10 mouse cellular contexts compared by ENCODE assay signal in genomic region chr12:104029986-104030385, GRCm38 (mm10). TPM values are rescaled to one million over a fixed set of nuclear protein-coding genes. Genes with fewer than 3 reads are reported as not detected.
DNase-seq lines count a peak whose midpoint lies in the region; ATAC-seq and TF ChIP-seq lines count a peak whose summit lies in the region.
"Had no signal": no experiment of that assay in that cellular context is flagged by ENCODE, and none has a peak within 500 bp of the region (broad histone marks: within the 10 kb centered on the region; RNA-seq: fewer than 3 reads in every experiment).

No protein-coding gene starts in this region.

- H3K36me3 ChIP-seq in heart, embryonic 11.5 days (ENCODE audit: control insufficient read depth, insufficient read depth, low read length) = no peaks in the 10 kb centered on the region
- H3K36me3 ChIP-seq in C2C12 (ENCODE audit: control insufficient read depth, insufficient read depth) = no peaks in the 10 kb centered on the region
- H3K36me3 ChIP-seq: neural tube, embryonic 13.5 days had no signal

- intact Hi-C loops in left cerebral cortex, postnatal 10 days (cut with DNase I) = no loop called here

- no peak overlapping the region for H3K4me2 ChIP-seq in heart, embryonic 11.5 days
- H3K4me2 ChIP-seq: neural tube, embryonic 13.5 days had no signal

- no peak for ATAC-seq in heart, embryonic 11.5 days (replicated peaks; ENCODE audit: insufficient number of reproducible peaks, low FRiP score, low TSS enrichment)
- peak; percentile 81 for ATAC-seq in megakaryocyte progenitor cell, adult 5-6 weeks (replicated peaks; ENCODE audit: poor library complexity)

- H3K9ac ChIP-seq in heart, embryonic 11.5 days (ENCODE audit: low read depth, low read length) = no peak overlapping the region
- H3K9ac ChIP-seq: neural tube, embryonic 13.5 days had no signal

- H3K79me3 ChIP-seq in C2C12 (ENCODE audit: low read depth) = no peaks in the 10 kb centered on the region

- TF ChIP-seq CTCF in C2C12 (IDR thresholded peaks at IDR 0.05; ENCODE audit: control insufficient read depth, insufficient read depth, insufficient read length) = peak; percentile 43

- peaks cover 2% of the 10 kb centered on the region; the same call in 1 of the 2 replicates for H3K27me3 ChIP-seq in heart, embryonic 11.5 days (ENCODE audit: control insufficient read depth, insufficient read depth, low read length)
- H3K27me3 ChIP-seq in C2C12 (ENCODE audit: control insufficient read depth, insufficient read depth, insufficient read length) = no peaks in the 10 kb centered on the region
- H3K27me3 ChIP-seq: neural tube, embryonic 13.5 days had no signal

- no peak overlapping the region for H3K27ac ChIP-seq in heart, embryonic 11.5 days (ENCODE audit: low read depth, low read length)
- H3K27ac ChIP-seq: neural tube, embryonic 13.5 days had no signal

- no peaks in the 10 kb centered on the region for H3K4me1 ChIP-seq in heart, embryonic 11.5 days (ENCODE audit: control insufficient read depth, insufficient read depth, low read length)
- H3K4me1 ChIP-seq: neural tube, embryonic 13.5 days had no signal

- DNase-seq in heart, adult 18-20 months = peak; percentile 25 to 66
- peak; percentile 48 for DNase-seq in adrenal gland, postnatal 10 days
- DNase-seq in heart, postnatal 4 days = peak; percentile 64
- no peak for DNase-seq in spleen, adult 12 weeks (ENCODE audit: low spot score)
- DNase-seq in left cerebral cortex, postnatal 10 days (ENCODE audit: extremely low spot score in 1 of 2, low spot score in 2 of 2) = no peak

- no peak overlapping the region for H3ac ChIP-seq in C2C12 (ENCODE audit: control insufficient read depth, insufficient read length, low read depth)

- 33% methylated on average over 8 of the region's 8 CpGs for WGBS in heart, embryonic 11.5 days (ENCODE audit: insufficient replicate concordance)

- no peaks in the 10 kb centered on the region for H3K79me2 ChIP-seq in C2C12 (ENCODE audit: control insufficient read depth, insufficient read depth)

- H3K4me3 ChIP-seq in heart, embryonic 11.5 days (ENCODE audit: low read depth, low read length) = no peak overlapping the region
- H3K4me3 ChIP-seq in C2C12 (ENCODE audit: insufficient read depth, poor library complexity, severe bottlenecking) = no peak overlapping the region
- H3K4me3 ChIP-seq: neural tube, embryonic 13.5 days had no signal

- no peaks in the 10 kb centered on the region for H3K9me3 ChIP-seq in heart, embryonic 11.5 days (replicated peaks; ENCODE audit: control insufficient read depth, low read length)
- H3K9me3 ChIP-seq: neural tube, embryonic 13.5 days had no signal

TF ChIP-seq in C2C12, 6 proteins besides CTCF, POLR2A, EP300 and RAD21:
- TF ChIP-seq MAX (IDR thresholded peaks at IDR 0.05) (no peak), MYOG (IDR thresholded peaks at IDR 0.05; ENCODE audit: control insufficient read depth, extremely low read depth, insufficient read length) (no peak), FOSL1 (IDR thresholded peaks at IDR 0.05; ENCODE audit: insufficient read depth, low read length, poor library complexity, severe bottlenecking) (no peak), MYOD1 (IDR thresholded peaks at IDR 0.05; ENCODE audit: control insufficient read depth, insufficient read length, low read depth) (no peak)

RNA-seq across cellular contexts. Expression of gene Serpina12, which starts 14.3 kb away (rescaled TPM):
- under 1 TPM in 1 of 2 experiments, not detected in 1; 0.10 TPM for total RNA-seq in heart, adult 18-20 months (2021)
- 0.10 TPM in 1 of 2 replicates, not detected in the other for polyA plus RNA-seq in heart, embryonic 11.5 days (2014; fragmentation: Nextera tagmentation; extraction: Ambion mirVana)
- polyA plus RNA-seq in C2C12 (2012; fragmentation: generic; extraction: Trizol) = not detected
- total RNA-seq in adrenal gland, postnatal 10 days (2021) = under 1 TPM; 0.36 TPM
- not detected for total RNA-seq in heart, postnatal 4 days (2021)
- 0.24 TPM in 1 of 2 replicates, not detected in the other for total RNA-seq in megakaryocyte progenitor cell, adult 5-6 weeks (2015)
- 0.30 TPM in 1 of 2 replicates, not detected in the other for total RNA-seq in megakaryocyte progenitor cell, adult 5-6 weeks (2017)
- not detected for total RNA-seq in left cerebral cortex, postnatal 10 days (2021)
- total RNA-seq: layer of hippocampus, adult 18-20 months had no signal
- polyA plus RNA-seq: neural tube, embryonic 13.5 days had no signal

RNA-seq across cellular contexts. Expression of gene Serpina9, which starts 16.4 kb away (rescaled TPM):
- total RNA-seq in heart, adult 18-20 months (2021) = under 1 TPM in 1 of 2 experiments, not detected in 1; 0.10 TPM
- 0.04 and 0.21 TPM in 2 replicates for polyA plus RNA-seq in heart, embryonic 11.5 days (2014; fragmentation: Nextera tagmentation; extraction: Ambion mirVana)
- polyA plus RNA-seq in C2C12 (2012; fragmentation: generic; extraction: Trizol) = 0.01 TPM
- total RNA-seq in adrenal gland, postnatal 10 days (2021) = under 1 TPM in 1 of 2 experiments, not detected in 1; 0.12 TPM
- not detected for total RNA-seq in heart, postnatal 4 days (2021)
- total RNA-seq in megakaryocyte progenitor cell, adult 5-6 weeks (2015) = not detected in 2 replicates
- total RNA-seq in megakaryocyte progenitor cell, adult 5-6 weeks (2017) = not detected in 2 replicates
- total RNA-seq in left cerebral cortex, postnatal 10 days (2021) = 1 to 10 TPM in 1 of 2 experiments, under 1 TPM in 1; 0.22 to 1.9 TPM
- polyA plus RNA-seq: neural tube, embryonic 13.5 days had no signal

RNA-seq across cellular contexts. Expression of gene Serpina11, which starts 40.2 kb away (rescaled TPM):
- total RNA-seq in heart, adult 18-20 months (2021) = not detected
- 0.16 TPM in 1 of 2 replicates, not detected in the other for polyA plus RNA-seq in heart, embryonic 11.5 days (2014; fragmentation: Nextera tagmentation; extraction: Ambion mirVana)
- not detected for polyA plus RNA-seq in C2C12 (2012; fragmentation: generic; extraction: Trizol)
- 10 to 100 TPM; 15.8 to 45.3 TPM for total RNA-seq in adrenal gland, postnatal 10 days (2021)
- not detected for total RNA-seq in heart, postnatal 4 days (2021)
- total RNA-seq in megakaryocyte progenitor cell, adult 5-6 weeks (2015) = 0.22 TPM in 1 of 2 replicates, not detected in the other
- not detected in 2 replicates for total RNA-seq in megakaryocyte progenitor cell, adult 5-6 weeks (2017)
- not detected for total RNA-seq in left cerebral cortex, postnatal 10 days (2021)
- total RNA-seq: layer of hippocampus, adult 18-20 months had no signal
- polyA plus RNA-seq: neural tube, embryonic 13.5 days had no signal

Comparison
In these comparisons a context has a peak if more than half of its experiments do, and no peak if none do; other contexts are left out.
1. DNase-seq: peak in heart, adult 18-20 months (2 of 2), adrenal gland, postnatal 10 days (single experiment) and heart, postnatal 4 days (single experiment); none in spleen, adult 12 weeks (single experiment) and left cerebral cortex, postnatal 10 days (0 of 2).
2. RNA of gene Serpina11, which starts 40.2 kb away (total RNA-seq): 15.8 to 45.3 TPM in adrenal gland, postnatal 10 days; 0.22 TPM in megakaryocyte progenitor cell, adult 5-6 weeks, not detected in heart, adult 18-20 months, not detected in heart, postnatal 4 days and not detected in left cerebral cortex, postnatal 10 days; every median in the first group is over 10 times any median in the second.